Mouse (Mus musculus): ENCODE data around the gene Apobec3. TPM values are rescaled to one million over a fixed set of nuclear protein-coding genes. Genes with fewer than 3 reads are reported as not detected.
"Not testable (repeated sequence)": the region's sequence is repeated elsewhere in the genome, so short reads cannot be mapped to it uniquely, and the experiment has no call there.

Gene Apobec3
- polyA plus RNA-seq, 1 experiment: 114 TPM

DNA sequence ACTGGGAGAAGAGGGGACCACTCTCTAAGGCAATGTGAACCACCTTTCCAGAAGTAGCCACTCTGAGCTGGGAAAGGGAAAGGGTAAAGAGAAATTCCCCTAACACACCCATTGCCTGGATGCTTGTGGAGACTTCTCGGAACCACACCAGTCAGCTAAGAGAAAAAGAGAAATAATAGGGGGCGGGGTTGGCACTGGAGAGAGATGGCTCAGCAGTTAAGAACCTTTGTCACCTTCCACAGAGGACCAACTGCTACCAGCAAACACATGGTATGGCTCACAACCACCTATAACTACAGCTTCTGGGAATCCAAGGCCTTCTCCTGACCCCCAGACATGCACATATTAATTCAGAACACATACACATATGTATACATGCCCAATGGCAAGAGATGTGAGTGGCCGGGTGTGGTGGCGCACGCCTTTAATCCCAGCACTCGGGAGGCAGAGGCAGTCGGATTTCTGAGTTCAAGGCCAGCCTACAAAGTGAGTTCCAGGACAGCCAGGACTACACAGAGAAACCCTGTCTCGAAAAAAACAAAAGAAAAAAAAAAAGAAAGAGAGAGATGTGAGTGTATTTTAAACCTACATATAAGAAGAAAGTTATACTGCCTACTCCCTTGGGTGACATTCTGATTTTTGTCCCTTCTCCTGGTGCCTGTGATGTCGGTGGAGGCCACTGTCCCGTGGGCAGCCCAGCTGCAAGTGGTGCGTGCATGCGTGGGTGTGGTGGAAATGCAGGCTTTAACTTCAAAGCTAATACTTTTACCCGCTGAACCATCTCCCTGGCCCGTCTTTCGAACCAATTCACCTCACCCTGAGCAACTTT, 1.8 kb downstream of the Apobec3 start:
- peaks cover 13% of the 10 kb centered on the region for H3K36me3 ChIP-seq (ENCODE audit: control insufficient read depth, insufficient read depth, low read length, poor library complexity, severe bottlenecking)
- H3K27ac ChIP-seq (ENCODE audit: insufficient read depth, low read length): peak overlapping the region; percentile 64
- peaks cover 2% of the 10 kb centered on the region for H3K4me1 ChIP-seq (ENCODE audit: control insufficient read depth, insufficient read depth, low read length)
- H3K9me3 ChIP-seq (replicated peaks; ENCODE audit: control insufficient read depth, insufficient read depth, low read length, poor library complexity, severe bottlenecking): no peaks in the 10 kb centered on the region
- H3K4me3 ChIP-seq (ENCODE audit: low read depth, low read length): peak overlapping the region; percentile 76
- H3K9ac ChIP-seq (ENCODE audit: low read depth, poor library complexity, severe bottlenecking): peak overlapping the region; percentile 74
- H3K27me3 ChIP-seq (ENCODE audit: control insufficient read depth, insufficient read depth, low read length, poor library complexity, severe bottlenecking): no peaks in the 10 kb centered on the region
- TF ChIP-seq EP300 (IDR thresholded peaks at IDR 0.05; ENCODE audit: insufficient read depth, low read depth, low read length) (no peak), CTCF (IDR thresholded peaks at IDR 0.05; ENCODE audit: low read depth, low read length) (no peak), POLR2A (IDR thresholded peaks at IDR 0.05; ENCODE audit: insufficient read depth, low read length) (no peak)

DNA sequence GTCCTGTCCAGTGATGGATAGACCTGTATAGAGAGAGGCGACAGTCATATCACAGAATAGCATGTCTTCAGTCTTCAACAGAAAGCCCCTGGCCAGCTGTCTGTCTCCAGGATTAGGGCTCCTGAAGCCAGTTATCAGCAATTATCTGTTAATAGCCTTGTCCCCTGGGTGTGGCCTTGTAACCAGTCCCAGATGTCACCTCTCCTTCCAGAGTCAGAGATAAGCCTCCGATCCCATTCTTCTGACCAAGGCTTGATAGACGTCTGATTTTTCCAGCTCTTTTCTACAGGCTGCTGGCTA, 2.3 kb downstream of the Apobec3 start:
- Histone ChIP-seq H3K9ac (ENCODE audit: low read depth, poor library complexity, severe bottlenecking) (peak overlapping the region; percentile 41), H3K4me3 (ENCODE audit: low read depth, low read length) (peak overlapping the region; percentile 57), H3K4me1 (ENCODE audit: control insufficient read depth, insufficient read depth, low read length) (peaks cover 3% of the 10 kb centered on the region), H3K27me3 (ENCODE audit: control insufficient read depth, insufficient read depth, low read length, poor library complexity, severe bottlenecking) (no peaks in the 10 kb centered on the region), H3K9me3 (replicated peaks; ENCODE audit: control insufficient read depth, insufficient read depth, low read length, poor library complexity, severe bottlenecking) (no peaks in the 10 kb centered on the region), H3K27ac (ENCODE audit: insufficient read depth, low read length) (peak overlapping the region; percentile 45; the same call in 1 of the 2 replicates), H3K36me3 (ENCODE audit: control insufficient read depth, insufficient read depth, low read length, poor library complexity, severe bottlenecking) (peaks cover 19% of the 10 kb centered on the region)
- TF ChIP-seq CTCF (IDR thresholded peaks at IDR 0.05; ENCODE audit: low read depth, low read length): no peak
- TF ChIP-seq EP300 (IDR thresholded peaks at IDR 0.05; ENCODE audit: insufficient read depth, low read depth, low read length): no peak
- TF ChIP-seq POLR2A (IDR thresholded peaks at IDR 0.05; ENCODE audit: insufficient read depth, low read length): no peak

DNA sequence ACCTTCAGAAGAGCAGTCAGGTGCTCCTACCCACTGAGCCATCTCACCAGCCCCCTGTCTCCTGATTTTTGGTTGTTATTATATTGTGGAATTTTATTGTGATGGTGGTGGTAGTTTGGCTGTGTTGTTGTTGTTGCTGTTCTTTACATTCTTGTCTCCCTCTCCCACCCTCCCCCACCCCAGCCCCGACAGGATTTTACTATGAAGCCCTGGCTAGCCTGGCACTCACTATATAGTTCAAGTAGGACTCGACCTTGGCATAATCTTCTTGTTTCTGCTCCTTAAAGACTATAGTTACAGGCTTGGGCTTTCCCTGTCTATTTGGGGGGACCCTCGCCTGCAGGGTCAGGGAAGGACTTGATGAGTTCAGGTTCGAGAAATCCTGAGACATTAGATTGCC, 2.9 kb downstream of the Apobec3 start:
- no peaks in the 10 kb centered on the region for H3K27me3 ChIP-seq (ENCODE audit: control insufficient read depth, insufficient read depth, low read length, poor library complexity, severe bottlenecking)
- TF ChIP-seq CTCF (IDR thresholded peaks at IDR 0.05; ENCODE audit: low read depth, low read length) (no peak), EP300 (IDR thresholded peaks at IDR 0.05; ENCODE audit: insufficient read depth, low read depth, low read length) (no peak), POLR2A (IDR thresholded peaks at IDR 0.05; ENCODE audit: insufficient read depth, low read length) (no peak)
- H3K4me3 ChIP-seq (ENCODE audit: low read depth, low read length): peak overlapping the region; percentile 41
- H3K27ac ChIP-seq (ENCODE audit: insufficient read depth, low read length): no peak overlapping the region
- peaks cover 6% of the 10 kb centered on the region for H3K4me1 ChIP-seq (ENCODE audit: control insufficient read depth, insufficient read depth, low read length)
- H3K9ac ChIP-seq (ENCODE audit: low read depth, poor library complexity, severe bottlenecking): peak overlapping the region; percentile 41
- peaks cover 23% of the 10 kb centered on the region for H3K36me3 ChIP-seq (ENCODE audit: control insufficient read depth, insufficient read depth, low read length, poor library complexity, severe bottlenecking)
- no peaks in the 10 kb centered on the region for H3K9me3 ChIP-seq (replicated peaks; ENCODE audit: control insufficient read depth, insufficient read depth, low read length, poor library complexity, severe bottlenecking)

DNA sequence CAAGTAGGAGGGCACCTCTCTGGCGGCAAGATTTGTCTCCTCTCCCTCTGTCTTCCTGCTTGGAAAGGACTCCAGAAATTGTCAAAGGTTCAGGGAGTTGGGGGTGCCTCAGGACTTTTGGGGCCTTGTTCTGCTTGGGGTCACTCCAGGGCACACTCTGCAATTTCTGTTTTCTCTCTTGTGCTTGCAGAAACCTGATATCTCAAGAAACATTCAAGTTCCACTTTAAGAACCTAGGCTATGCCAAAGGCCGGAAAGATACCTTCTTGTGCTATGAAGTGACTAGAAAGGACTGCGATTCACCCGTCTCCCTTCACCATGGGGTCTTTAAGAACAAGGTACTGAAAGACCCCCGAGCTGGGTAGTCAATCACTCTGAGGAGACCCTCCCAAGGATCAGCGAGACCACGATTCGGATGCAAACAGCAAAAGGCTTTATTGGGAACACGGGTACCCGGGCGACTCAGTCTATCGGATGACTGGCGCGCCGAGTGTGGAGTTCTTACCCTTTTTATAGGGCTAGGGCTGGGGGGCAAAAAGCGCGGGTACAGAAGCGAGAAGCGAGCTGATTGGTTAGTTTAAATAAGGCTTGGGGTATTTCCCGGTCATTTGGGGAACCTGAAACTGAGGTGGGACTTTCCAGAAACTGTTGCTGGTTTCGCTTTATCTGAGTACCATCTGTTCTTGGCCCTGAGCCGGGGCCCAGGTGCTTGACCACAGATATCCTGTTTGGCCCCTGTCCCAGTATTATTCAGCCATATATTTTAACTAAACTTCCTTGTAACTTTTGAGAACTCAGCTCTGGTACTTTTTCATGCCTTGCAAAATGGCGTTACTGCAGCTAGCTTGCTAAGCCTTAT, 4.0 kb downstream of the Apobec3 start:
- peak overlapping the region; percentile 33; the same call in 1 of the 2 replicates for H3K4me3 ChIP-seq (ENCODE audit: low read depth, low read length)
- H3K9ac ChIP-seq (ENCODE audit: low read depth, poor library complexity, severe bottlenecking); H3K27ac ChIP-seq (ENCODE audit: insufficient read depth, low read length): not testable (repeated sequence)

DNA sequence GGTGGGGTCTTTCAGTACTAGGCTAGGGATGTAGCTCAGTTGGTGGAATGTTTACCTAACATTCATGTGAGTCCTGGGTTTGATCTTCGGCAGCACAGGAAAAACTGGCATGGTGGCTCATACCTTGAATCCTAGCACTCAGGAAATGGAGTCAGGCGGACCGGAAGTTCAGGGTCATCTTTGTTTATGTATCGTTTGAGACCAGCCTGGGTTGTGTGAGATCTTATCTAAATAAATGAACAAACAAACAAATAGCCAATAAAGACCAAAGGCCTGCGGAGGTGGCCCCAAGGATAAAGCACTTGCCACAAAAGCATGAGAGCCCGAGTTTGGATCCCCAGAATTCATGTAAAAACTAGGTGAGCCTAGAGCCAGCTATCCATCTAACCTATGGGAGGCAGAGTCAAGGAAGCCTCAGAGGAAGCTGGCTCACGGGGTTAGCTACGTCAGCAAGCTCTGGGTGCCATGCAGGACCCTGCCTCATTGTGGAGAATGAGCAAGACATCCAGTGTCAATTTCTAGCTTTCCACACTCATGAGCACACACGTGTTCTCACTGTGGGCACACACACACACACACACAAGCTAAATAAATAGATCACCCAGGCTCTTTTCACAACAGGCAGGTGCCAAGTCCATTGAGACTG, 4.7 kb downstream of the Apobec3 start:
- no peaks in the 10 kb centered on the region for H3K9me3 ChIP-seq (replicated peaks; ENCODE audit: control insufficient read depth, insufficient read depth, low read length, poor library complexity, severe bottlenecking)
- no peaks in the 10 kb centered on the region for H3K27me3 ChIP-seq (ENCODE audit: control insufficient read depth, insufficient read depth, low read length, poor library complexity, severe bottlenecking)
- H3K9ac ChIP-seq (ENCODE audit: low read depth, poor library complexity, severe bottlenecking): no peak overlapping the region
- peaks cover 9% of the 10 kb centered on the region for H3K4me1 ChIP-seq (ENCODE audit: control insufficient read depth, insufficient read depth, low read length)
- no peak overlapping the region for H3K4me3 ChIP-seq (ENCODE audit: low read depth, low read length)
- no peak for TF ChIP-seq EP300 (IDR thresholded peaks at IDR 0.05; ENCODE audit: insufficient read depth, low read depth, low read length)
- TF ChIP-seq POLR2A (IDR thresholded peaks at IDR 0.05; ENCODE audit: insufficient read depth, low read length): no peak
- TF ChIP-seq CTCF (IDR thresholded peaks at IDR 0.05; ENCODE audit: low read depth, low read length): no peak
- H3K27ac ChIP-seq (ENCODE audit: insufficient read depth, low read length): no peak overlapping the region
- peaks cover 23% of the 10 kb centered on the region for H3K36me3 ChIP-seq (ENCODE audit: control insufficient read depth, insufficient read depth, low read length, poor library complexity, severe bottlenecking)

More for the DNA sequence above, 4.0 kb downstream of the Apobec3 start:
- peaks cover 23% of the 10 kb centered on the region for H3K36me3 ChIP-seq (ENCODE audit: control insufficient read depth, insufficient read depth, low read length, poor library complexity, severe bottlenecking)
- H3K4me1 ChIP-seq (ENCODE audit: control insufficient read depth, insufficient read depth, low read length); H3K27me3 ChIP-seq (ENCODE audit: control insufficient read depth, insufficient read depth, low read length, poor library complexity, severe bottlenecking); H3K9me3 ChIP-seq (replicated peaks; ENCODE audit: control insufficient read depth, insufficient read depth, low read length, poor library complexity, severe bottlenecking): not testable (repeated sequence)

All from ES-Bruce4 (cell line).